Mouse (Mus musculus) liver (tissue): ENCODE results near the gene Ncor2.
A peak's percentile ranks its signal among the peaks of the same experiment; 100 is the strongest.
"Not testable (repeated sequence)": the region's sequence is repeated elsewhere in the genome, so short reads cannot be mapped to it uniquely, and the experiment has no call there.

Source experiments
- DNase-seq: peaks from one replicate; pipeline ENCODE4 v3.0.0-alpha.2; 2020; ENCODE audit warnings: mixed read lengths

Ncor2 gene

GRCm38 (mm10) chr5:125179007-125179734, at the start of gene Ncor2:
Gene Ncor2 (minus strand): TSS chr5:125179219.
- DNase-seq, result peak; percentile 83

- DNase-seq, result no peak
Measured at GRCm38 (mm10) chr5:125227699-125228098, 48.7 kb upstream of the Ncor2 start.

- no peak for DNase-seq
Measured at GRCm38 (mm10) chr5:125226229-125226634, 47.2 kb upstream of the Ncor2 start.

GRCm38 (mm10) chr5:125224925-125225324, 45.9 kb upstream of the Ncor2 start:
- no peak for DNase-seq

GRCm38 (mm10) chr5:125223961-125224360, 44.9 kb upstream of the Ncor2 start:
- no peak for DNase-seq

GRCm38 (mm10) chr5:125222706-125223105, 43.7 kb upstream of the Ncor2 start:
- no peak for DNase-seq

GRCm38 (mm10) chr5:125221868-125222267, 42.8 kb upstream of the Ncor2 start:
- DNase-seq, result no peak

GRCm38 (mm10) chr5:125217426-125218170, 38.6 kb upstream of the Ncor2 start:
- no peak for DNase-seq

GRCm38 (mm10) chr5:125215930-125216459, 37.0 kb upstream of the Ncor2 start:
- DNase-seq, result peak; percentile 40

- no peak for DNase-seq
Measured at GRCm38 (mm10) chr5:125215346-125215929, 36.4 kb upstream of the Ncor2 start.

GRCm38 (mm10) chr5:125214064-125214463, 35.0 kb upstream of the Ncor2 start:
- DNase-seq, result no peak

- not testable (repeated sequence) for DNase-seq
Measured at GRCm38 (mm10) chr5:125204910-125205309, 25.9 kb upstream of the Ncor2 start.

GRCm38 (mm10) chr5:125204199-125204815, 25.3 kb upstream of the Ncor2 start:
- DNase-seq, result no peak

- DNase-seq, result no peak
Measured at GRCm38 (mm10) chr5:125203759-125204158, 24.7 kb upstream of the Ncor2 start.

GRCm38 (mm10) chr5:125203099-125203498, 24.1 kb upstream of the Ncor2 start:
- no peak for DNase-seq

GRCm38 (mm10) chr5:125202100-125202499, 23.1 kb upstream of the Ncor2 start:
- DNase-seq, result no peak

- no peak for DNase-seq
Measured at GRCm38 (mm10) chr5:125199086-125199485, 20.1 kb upstream of the Ncor2 start.

GRCm38 (mm10) chr5:125197325-125197724, 18.3 kb upstream of the Ncor2 start:
- DNase-seq, result not testable (repeated sequence)

GRCm38 (mm10) chr5:125196054-125196453, 17.0 kb upstream of the Ncor2 start:
- DNase-seq, result no peak

GRCm38 (mm10) chr5:125195142-125195541, 16.1 kb upstream of the Ncor2 start:
- DNase-seq, result no peak

GRCm38 (mm10) chr5:125193478-125194439, 14.7 kb upstream of the Ncor2 start:
- no peak for DNase-seq

GRCm38 (mm10) chr5:125191608-125192007, 12.6 kb upstream of the Ncor2 start:
- DNase-seq, result no peak
